Mouse (Mus musculus): ENCODE measurements around the gene Ice1.

- TF ChIP-seq EP300 (IDR thresholded peaks at IDR 0.05; ENCODE audit: low read depth) = no peak
- no peak for TF ChIP-seq CTCF (IDR thresholded peaks at IDR 0.05; ENCODE audit: low read depth)
Measured at GRCm38 (mm10) chr13:70612837-70613236, 24.6 kb downstream of the Ice1 start.

Data from liver, embryonic 14.5 days (tissue).